ENCODE assay signal across 8 mouse cellular contexts in the genomic region with DNA sequence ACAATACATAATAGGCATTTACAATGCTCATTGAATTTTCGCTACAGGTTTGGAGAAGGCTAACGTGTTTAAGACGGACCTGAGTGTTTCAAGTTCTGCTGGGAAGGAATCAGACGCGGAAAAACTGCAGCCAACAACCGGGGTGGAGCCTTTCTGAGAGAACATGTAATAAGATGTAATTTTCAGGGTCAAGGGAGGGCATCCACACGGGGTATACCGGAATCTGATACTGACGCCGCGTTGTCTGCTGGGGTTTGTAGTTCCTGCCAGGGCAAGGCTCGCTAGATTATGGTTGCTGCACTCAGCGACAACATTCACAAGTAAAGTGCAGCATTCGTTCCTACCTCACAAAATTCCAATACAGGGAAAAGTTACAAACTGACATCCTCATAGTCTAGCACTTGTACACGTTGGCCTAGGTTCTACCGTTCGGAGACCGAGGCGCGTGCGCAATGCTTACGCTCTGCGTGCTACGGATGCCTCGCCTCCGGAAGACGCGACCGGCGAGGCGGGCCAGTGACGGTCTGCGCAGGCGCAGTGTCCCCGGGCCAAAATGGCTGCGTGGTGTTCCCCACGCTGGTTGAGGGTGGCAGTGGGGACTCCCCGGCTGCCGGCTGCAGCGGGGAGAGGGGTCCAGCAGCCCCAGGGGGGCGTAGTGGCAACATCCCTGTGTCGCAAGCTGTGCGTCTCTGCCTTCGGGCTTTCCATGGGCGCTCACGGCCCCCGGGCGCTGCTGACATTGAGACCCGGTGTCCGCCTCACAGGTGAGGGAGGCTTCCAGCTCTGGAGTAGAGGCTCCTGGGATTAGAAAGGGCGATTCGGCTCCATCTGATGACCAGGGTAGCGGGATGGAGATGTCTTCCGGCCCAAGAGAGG. TPM values are rescaled to one million over a fixed set of nuclear protein-coding genes. Genes with fewer than 3 reads are reported as not detected.
DNase-seq lines count a peak whose midpoint lies in the region; ATAC-seq and TF ChIP-seq lines count a peak whose summit lies in the region.

No protein-coding gene starts in this region.

- peak overlapping the region; percentile 81 for H3K27ac ChIP-seq in ES-Bruce4 (ENCODE audit: insufficient read depth, low read length)
- H3K27ac ChIP-seq in forebrain, embryonic 13.5 days = peak overlapping the region; percentile 75
- peak overlapping the region; percentile 91 for H3K27ac ChIP-seq in liver, postnatal 0 days (ENCODE audit: low read depth)
- H3K27ac ChIP-seq in neural tube, embryonic 14.5 days (ENCODE audit: low read depth, low read length) = peak overlapping the region; percentile 28; the same call in 1 of the 2 replicates

- H3K9me3 ChIP-seq in ES-Bruce4 (replicated peaks; ENCODE audit: control insufficient read depth, insufficient read depth, low read length, poor library complexity, severe bottlenecking) = no peaks in the 10 kb centered on the region
- no peaks in the 10 kb centered on the region for H3K9me3 ChIP-seq in forebrain, embryonic 13.5 days (replicated peaks)
- no peaks in the 10 kb centered on the region for H3K9me3 ChIP-seq in liver, postnatal 0 days (ENCODE audit: low read length)
- no peaks in the 10 kb centered on the region for H3K9me3 ChIP-seq in neural tube, embryonic 14.5 days (ENCODE audit: control insufficient read depth, low read length)

- H3K36me3 ChIP-seq in ES-Bruce4 (ENCODE audit: control insufficient read depth, insufficient read depth, low read length, poor library complexity, severe bottlenecking) = peaks cover 13% of the 10 kb centered on the region
- peaks cover 16% of the 10 kb centered on the region for H3K36me3 ChIP-seq in forebrain, embryonic 13.5 days (ENCODE audit: poor library complexity, severe bottlenecking)
- peaks cover 9% of the 10 kb centered on the region for H3K36me3 ChIP-seq in liver, postnatal 0 days (replicated peaks; ENCODE audit: insufficient read depth, low read length)
- H3K36me3 ChIP-seq in neural tube, embryonic 14.5 days (ENCODE audit: control insufficient read depth, insufficient read depth, low read length) = peaks cover 16% of the 10 kb centered on the region

- peak; percentile 97 to 98 for DNase-seq in heart, postnatal 10 days
- DNase-seq in large intestine, adult 2 months (ENCODE audit: low read depth, low spot score) = peak; percentile 79
- DNase-seq in liver, postnatal 0 days = peak; percentile 97
- DNase-seq in testis, postnatal 10 days (ENCODE audit: low spot score) = peak; percentile 99

- no peak for TF ChIP-seq EP300 in ES-Bruce4 (IDR thresholded peaks at IDR 0.05; ENCODE audit: insufficient read depth, low read depth, low read length)
- TF ChIP-seq EP300 in liver, postnatal 0 days (IDR thresholded peaks at IDR 0.05; ENCODE audit: low read depth) = peak; percentile 30; the same call in 1 of the 2 replicates

- peak; percentile 83 for ATAC-seq in cerebellum, adult (ENCODE audit: insufficient number of reproducible peaks, low FRiP score, low TSS enrichment)
- peak; percentile 89 for ATAC-seq in forebrain, embryonic 13.5 days
- ATAC-seq in liver, postnatal 0 days = peak; percentile 84
- peak; percentile 88 for ATAC-seq in neural tube, embryonic 14.5 days (ENCODE audit: low read depth)

- TF ChIP-seq CTCF in ES-Bruce4 (IDR thresholded peaks at IDR 0.05; ENCODE audit: low read depth, low read length) = no peak
- TF ChIP-seq CTCF in liver, postnatal 0 days (IDR thresholded peaks at IDR 0.05; ENCODE audit: low read depth) = no peak

- no peaks in the 10 kb centered on the region for H3K4me1 ChIP-seq in ES-Bruce4 (ENCODE audit: control insufficient read depth, insufficient read depth, low read length)
- H3K4me1 ChIP-seq in forebrain, embryonic 13.5 days = peaks cover 26% of the 10 kb centered on the region
- peaks cover 22% of the 10 kb centered on the region for H3K4me1 ChIP-seq in liver, postnatal 0 days (ENCODE audit: insufficient read depth)
- peaks cover 17% of the 10 kb centered on the region for H3K4me1 ChIP-seq in neural tube, embryonic 14.5 days (ENCODE audit: control insufficient read depth, insufficient read depth, low read length)

- intact Hi-C loops in heart, postnatal 10 days (cut with DNase I) = no loop called here

- H3K9ac ChIP-seq in ES-Bruce4 (ENCODE audit: low read depth, poor library complexity, severe bottlenecking) = peak overlapping the region; percentile 78
- H3K9ac ChIP-seq in forebrain, embryonic 13.5 days = peak overlapping the region; percentile 93
- H3K9ac ChIP-seq in liver, postnatal 0 days (replicated peaks) = peak overlapping the region; percentile 86
- peak overlapping the region; percentile 69 for H3K9ac ChIP-seq in neural tube, embryonic 14.5 days (replicated peaks; ENCODE audit: low read depth, low read length)

- WGBS in forebrain, embryonic 13.5 days = under 1% methylated on average over 54 of the region's 54 CpGs
- WGBS in large intestine, adult 2 months = under 1% methylated on average over 54 of the region's 54 CpGs
- under 1% methylated on average over 54 of the region's 54 CpGs for WGBS in liver, postnatal 0 days (ENCODE audit: insufficient replicate concordance)
- WGBS in neural tube, embryonic 14.5 days = under 1% methylated on average over 54 of the region's 54 CpGs

- no peaks in the 10 kb centered on the region for H3K27me3 ChIP-seq in ES-Bruce4 (ENCODE audit: control insufficient read depth, insufficient read depth, low read length, poor library complexity, severe bottlenecking)
- H3K27me3 ChIP-seq in forebrain, embryonic 13.5 days = 0 out of 2 replicates have a peak, but pooled peaks cover 2% of the 10 kb centered on the region
- H3K27me3 ChIP-seq in liver, postnatal 0 days (ENCODE audit: insufficient read depth, low read length) = no peaks in the 10 kb centered on the region
- no peaks in the 10 kb centered on the region for H3K27me3 ChIP-seq in neural tube, embryonic 14.5 days (ENCODE audit: control insufficient read depth, insufficient read depth, low read length)

- peak overlapping the region; percentile 98 for H3K4me2 ChIP-seq in forebrain, embryonic 13.5 days
- H3K4me2 ChIP-seq in liver, postnatal 0 days (ENCODE audit: low read depth, low read length) = peak overlapping the region; percentile 86
- H3K4me2 ChIP-seq in neural tube, embryonic 14.5 days (ENCODE audit: low read depth, low read length) = peak overlapping the region; percentile 56

- no peak for TF ChIP-seq POLR2A in ES-Bruce4 (IDR thresholded peaks at IDR 0.05; ENCODE audit: insufficient read depth, low read length)

- peak overlapping the region; percentile 82 for H3K4me3 ChIP-seq in ES-Bruce4 (ENCODE audit: low read depth, low read length)
- peak overlapping the region; percentile 98 for H3K4me3 ChIP-seq in forebrain, embryonic 13.5 days
- peak overlapping the region; percentile 91 for H3K4me3 ChIP-seq in liver, postnatal 0 days (ENCODE audit: low read depth, low read length)
- peak overlapping the region; percentile 73 for H3K4me3 ChIP-seq in neural tube, embryonic 14.5 days (ENCODE audit: low read depth, low read length)

RNA-seq across cellular contexts. Expression of gene Coro7, which starts 4.2 kb away (rescaled TPM):
- 31.2 and 36.1 TPM in 2 replicates for polyA plus RNA-seq in ES-Bruce4 (2011; ENCODE audit: insufficient read depth, insufficient read length, low read depth, missing spikeins)
- polyA plus RNA-seq in forebrain, embryonic 13.5 days (2015; fragmentation: Nextera tagmentation; extraction: Ambion mirVana) = 19.4 and 20.1 TPM in 2 replicates
- total RNA-seq in heart, postnatal 10 days (2021) = 10 to 100 TPM; 24.6 to 26.1 TPM
- polyA plus RNA-seq in large intestine, adult 2 months (2012; rRNA removed) = 42.9 and 73.6 TPM in 2 replicates
- polyA plus RNA-seq in liver, postnatal 0 days (2015; fragmentation: Nextera tagmentation; extraction: Ambion mirVana) = 6.8 and 10.3 TPM in 2 replicates
- 28.0 and 28.6 TPM in 2 replicates for polyA plus RNA-seq in neural tube, embryonic 14.5 days (2014; fragmentation: Nextera tagmentation; extraction: Ambion mirVana)

RNA-seq across cellular contexts. Expression of gene Nmral1, which starts 35.3 kb away (rescaled TPM):
- polyA plus RNA-seq in ES-Bruce4 (2011; ENCODE audit: insufficient read depth, insufficient read length, low read depth, missing spikeins) = 15.6 and 15.7 TPM in 2 replicates
- 158 and 173 TPM in 2 replicates for polyA plus RNA-seq in forebrain, embryonic 13.5 days (2015; fragmentation: Nextera tagmentation; extraction: Ambion mirVana)
- total RNA-seq in heart, postnatal 10 days (2021) = 1 to 10 TPM; 7.0 to 7.8 TPM
- 8.0 and 12.7 TPM in 2 replicates for polyA plus RNA-seq in large intestine, adult 2 months (2012; rRNA removed)
- 20.4 and 24.1 TPM in 2 replicates for polyA plus RNA-seq in liver, postnatal 0 days (2015; fragmentation: Nextera tagmentation; extraction: Ambion mirVana)
- 57.2 and 63.7 TPM in 2 replicates for polyA plus RNA-seq in neural tube, embryonic 14.5 days (2014; fragmentation: Nextera tagmentation; extraction: Ambion mirVana)

RNA-seq across cellular contexts. Expression of gene Hmox2, which starts 42.3 kb away (rescaled TPM):
- polyA plus RNA-seq in ES-Bruce4 (2011; ENCODE audit: insufficient read depth, insufficient read length, low read depth, missing spikeins) = 38.0 and 44.4 TPM in 2 replicates
- 77.0 and 85.1 TPM in 2 replicates for polyA plus RNA-seq in forebrain, embryonic 13.5 days (2015; fragmentation: Nextera tagmentation; extraction: Ambion mirVana)
- total RNA-seq in heart, postnatal 10 days (2021) = 10 to 100 TPM; 71.1 to 73.4 TPM
- polyA plus RNA-seq in large intestine, adult 2 months (2012; rRNA removed) = 27.8 and 34.5 TPM in 2 replicates
- polyA plus RNA-seq in liver, postnatal 0 days (2015; fragmentation: Nextera tagmentation; extraction: Ambion mirVana) = 56.8 and 57.7 TPM in 2 replicates
- 106 and 126 TPM in 2 replicates for polyA plus RNA-seq in neural tube, embryonic 14.5 days (2014; fragmentation: Nextera tagmentation; extraction: Ambion mirVana)

RNA-seq across cellular contexts. Expression of gene Dnaja3, which starts 44.0 kb away (rescaled TPM):
- polyA plus RNA-seq in ES-Bruce4 (2011; ENCODE audit: insufficient read depth, insufficient read length, low read depth, missing spikeins) = 55.8 and 55.9 TPM in 2 replicates
- 48.0 and 53.2 TPM in 2 replicates for polyA plus RNA-seq in forebrain, embryonic 13.5 days (2015; fragmentation: Nextera tagmentation; extraction: Ambion mirVana)
- 100 to 1,000 TPM; 106 to 107 TPM for total RNA-seq in heart, postnatal 10 days (2021)
- polyA plus RNA-seq in large intestine, adult 2 months (2012; rRNA removed) = 31.3 and 35.5 TPM in 2 replicates
- 66.0 and 70.5 TPM in 2 replicates for polyA plus RNA-seq in liver, postnatal 0 days (2015; fragmentation: Nextera tagmentation; extraction: Ambion mirVana)
- polyA plus RNA-seq in neural tube, embryonic 14.5 days (2014; fragmentation: Nextera tagmentation; extraction: Ambion mirVana) = 55.0 and 61.9 TPM in 2 replicates

RNA-seq across cellular contexts. Expression of gene Vasn, which starts 44.1 kb away (rescaled TPM):
- polyA plus RNA-seq in ES-Bruce4 (2011; ENCODE audit: insufficient read depth, insufficient read length, low read depth, missing spikeins) = 6.2 and 7.9 TPM in 2 replicates
- polyA plus RNA-seq in forebrain, embryonic 13.5 days (2015; fragmentation: Nextera tagmentation; extraction: Ambion mirVana) = 2.3 and 2.7 TPM in 2 replicates
- 10 to 100 TPM; 13.6 to 18.0 TPM for total RNA-seq in heart, postnatal 10 days (2021)
- polyA plus RNA-seq in large intestine, adult 2 months (2012; rRNA removed) = 5.3 and 5.5 TPM in 2 replicates
- 1.6 and 1.9 TPM in 2 replicates for polyA plus RNA-seq in liver, postnatal 0 days (2015; fragmentation: Nextera tagmentation; extraction: Ambion mirVana)
- 4.4 and 6.3 TPM in 2 replicates for polyA plus RNA-seq in neural tube, embryonic 14.5 days (2014; fragmentation: Nextera tagmentation; extraction: Ambion mirVana)

Comparison
In these comparisons a context has a peak if more than half of its experiments do, and no peak if none do; other contexts are left out.
1. Peak in every context shown above with its lines: DNase-seq, ATAC-seq, H3K4me3 ChIP-seq and H3K27ac ChIP-seq.
2. H3K27ac ChIP-seq: peak in every context shown above with its lines; median percentile 91 in liver, postnatal 0 days; 81 in ES-Bruce4; 75 in forebrain, embryonic 13.5 days; 28 in neural tube, embryonic 14.5 days.